Mouse (Mus musculus) erythroid progenitor cell, adult 5-6 weeks (primary cell): ENCODE data around the gene Ddhd1. TPM values are rescaled to one million over a fixed set of nuclear protein-coding genes. Genes with fewer than 3 reads are reported as not detected.

ENCODE experiments used
- total RNA-seq, 2 experiments: library from RNA; stranded (forward) in 1 of 2; stranded (reverse) in 1 of 2; fragments of 150-400 nt in 1 of 2; fragments of 186-747, 209-891 nt in 1 of 2; gene quantifications; 2 replicates each; pipeline versions ENCODE4 v1.2.3 to v1.2.4; 2015 to 2017; ENCODE audit warnings: low replicate concordance in 2 of 2

The Ddhd1 gene
- total RNA-seq, 2 experiments from 2014 or later, result 118 to 173 TPM

Other genes with a start within 250 kb of the Ddhd1 start
- not detected in 2 replicates for gene Fermt2, start 128.0 kb downstream of the Ddhd1 start, total RNA-seq (2015; ENCODE audit: low replicate concordance)
- gene Fermt2, start 128.0 kb downstream of the Ddhd1 start, total RNA-seq (2017; ENCODE audit: low replicate concordance), result 0.51 and 0.91 TPM in 2 replicates